Mouse (Mus musculus) neutrophil, adult 65 days (primary cell): ENCODE data around the gene Hps5. TPM values are rescaled to one million over a fixed set of nuclear protein-coding genes. Genes with fewer than 3 reads are reported as not detected.

Source experiments
- total RNA-seq: library from RNA; stranded (reverse); gene quantifications from 2 replicates; pipeline ENCODE4 v1.2.4, GENCODE M21; 2023

Gene Hps5
- 23.7 and 33.6 TPM in 2 replicates for total RNA-seq

GRCm38 (mm10) chr7:46795287-46796205 is at the start of gene Hps5, which contains the start of gene Gtf2h1:
Gene Hps5, minus strand, starts transcription at chr7:46796064.
Gene Gtf2h1, plus strand, starts transcription at chr7:46796103.

GRCm38 (mm10) chr7:46840787-46841525 is 45.1 kb upstream of the Hps5 start, which contains the start of gene Ldha:
Gene Ldha, plus strand, starts transcription at chr7:46841475.

GRCm38 (mm10) chr7:46751490-46751889 is 44.4 kb downstream of the Hps5 start, which contains the start of gene Saa2:
Gene Saa2, plus strand, starts transcription at chr7:46751790.

GRCm38 (mm10) chr7:46742880-46743279 is 53.0 kb downstream of the Hps5 start, which contains the start of gene Saa1:
Gene Saa1, minus strand, starts transcription at chr7:46742980.

GRCm38 (mm10) chr7:46732458-46732857 is 63.4 kb downstream of the Hps5 start, which contains the start of gene Saa4:
Gene Saa4, minus strand, starts transcription at chr7:46732603.

GRCm38 (mm10) chr7:46715600-46715999 is 80.3 kb downstream of the Hps5 start, which contains the start of gene Saa3:
Gene Saa3, minus strand, starts transcription at chr7:46715700.

Other genes with a start within 250 kb of the Hps5 start
- 5.6 and 9.3 TPM in 2 replicates for gene Sergef, start 156.3 kb downstream of the Hps5 start, total RNA-seq
- not detected in 2 replicates for gene Tph1, start 123.5 kb downstream of the Hps5 start, total RNA-seq
- 6.5 and 8.2 TPM in 2 replicates for gene Saal1, start 85.4 kb downstream of the Hps5 start, total RNA-seq
- 0.69 and 1.4 TPM in 2 replicates for gene Saa3, start 80.4 kb downstream of the Hps5 start, total RNA-seq
- not detected in 2 replicates for gene Saa4, start 63.5 kb downstream of the Hps5 start, total RNA-seq
- gene Saa1, start 53.1 kb downstream of the Hps5 start, total RNA-seq: not detected in 2 replicates
- gene Saa2, start 44.3 kb downstream of the Hps5 start, total RNA-seq: not detected in 2 replicates
- 45.3 and 56.6 TPM in 2 replicates for gene Gtf2h1, start within 50 bp of the Hps5 start, total RNA-seq
- gene Ldha, start 45.4 kb upstream of the Hps5 start, total RNA-seq: 389 and 441 TPM in 2 replicates
- gene Ldhc, start 65.1 kb upstream of the Hps5 start, total RNA-seq: 0.60 and 0.75 TPM in 2 replicates
- 50.5 and 59.4 TPM in 2 replicates for gene Tsg101, start 123.9 kb upstream of the Hps5 start, total RNA-seq
- 9.9 and 11.1 TPM in 2 replicates for gene Uevld, start 162.5 kb upstream of the Hps5 start, total RNA-seq
- not detected in 2 replicates for gene Gm9999, start 187.5 kb upstream of the Hps5 start, total RNA-seq
- gene Spty2d1, start 212.3 kb upstream of the Hps5 start, total RNA-seq: 81.9 and 83.8 TPM in 2 replicates